Mouse (Mus musculus): Measurements from ENCODE around the gene Nfam1.

DNA sequence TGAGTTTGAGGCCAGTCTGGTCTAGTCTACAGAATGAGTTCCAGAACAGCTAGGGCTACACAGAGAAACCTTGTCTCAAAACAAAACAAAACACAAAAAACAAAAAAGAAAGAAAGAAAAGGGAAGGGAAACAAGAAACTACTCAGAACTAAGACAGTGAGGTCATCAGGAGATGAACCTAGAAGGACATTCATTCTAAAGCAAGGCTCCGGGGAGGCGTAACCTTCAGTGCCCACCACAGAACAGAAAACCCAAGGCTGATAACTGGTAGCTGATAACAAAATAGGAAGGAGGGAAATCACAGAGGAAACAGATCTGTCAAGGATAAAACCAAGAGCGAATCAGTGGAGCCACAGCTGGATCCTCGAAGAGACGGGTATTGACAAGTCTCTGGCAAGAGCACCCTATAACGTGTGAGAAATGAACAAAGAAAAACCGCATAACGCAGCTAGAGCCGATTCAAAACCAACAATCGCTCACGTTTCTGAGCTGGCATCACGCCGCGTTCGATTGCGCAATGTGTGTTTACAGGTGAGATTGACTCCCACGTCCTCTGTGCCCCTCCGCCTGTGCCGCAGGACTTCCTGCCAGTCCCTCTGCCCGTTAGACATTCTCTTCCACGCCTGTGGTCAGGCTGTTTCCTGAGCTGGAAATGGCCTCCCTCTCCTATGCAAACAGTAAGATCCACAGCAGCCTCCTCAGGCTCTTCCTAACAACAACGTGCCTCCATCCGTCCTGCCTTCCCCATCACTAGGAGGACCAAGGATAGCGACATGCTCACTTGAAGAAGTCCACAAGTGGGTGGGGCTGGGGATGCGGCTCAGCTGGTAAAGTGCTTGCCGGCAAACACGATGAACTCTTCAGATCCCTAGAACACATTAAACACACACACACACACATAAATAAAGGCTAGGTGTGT is 42.8 kb upstream of the Nfam1 start:
- TF ChIP-seq GATA1 (IDR thresholded peaks at IDR 0.05; ENCODE audit: low read length) (no peak), TAL1 (IDR thresholded peaks at IDR 0.05; ENCODE audit: low read length) (no peak)

Measured in erythroblast, embryonic 14.5 days (primary cell).